Mouse (Mus musculus) heart, adult 2 months (tissue): Measurements from ENCODE around the gene Eif4g1.

Experiments
- CTCF ChIP-seq: fragments of 200-600 bp; IDR thresholded peaks from 2 replicates; pipeline ENCODE4 v1.8.1; 2022; ENCODE audit warnings: antibody characterized with exemption, mild to moderate bottlenecking, moderate library complexity
- POLR2A ChIP-seq: fragments of 200-500 bp; IDR thresholded peaks from 2 replicates; pipeline ENCODE4 v1.6.1; 2011; ENCODE audit warnings: mild to moderate bottlenecking, low read depth, low read length, control low read depth; ENCODE audit not compliant: insufficient read depth

GRCm38 (mm10) chr16:20708220-20708938 lies 40.3 kb downstream of the Eif4g1 start:
- no peak for TF ChIP-seq CTCF
- TF ChIP-seq POLR2A = no peak
